Mouse (Mus musculus): Measurements from ENCODE around the gene Mrps17. TPM values are rescaled to one million over a fixed set of nuclear protein-coding genes. Genes with fewer than 3 reads are reported as not detected.

The Mrps17 gene
- total and polyA plus RNA-seq, 2 experiments from 2014 or later: 173 to 196 TPM

DNA sequence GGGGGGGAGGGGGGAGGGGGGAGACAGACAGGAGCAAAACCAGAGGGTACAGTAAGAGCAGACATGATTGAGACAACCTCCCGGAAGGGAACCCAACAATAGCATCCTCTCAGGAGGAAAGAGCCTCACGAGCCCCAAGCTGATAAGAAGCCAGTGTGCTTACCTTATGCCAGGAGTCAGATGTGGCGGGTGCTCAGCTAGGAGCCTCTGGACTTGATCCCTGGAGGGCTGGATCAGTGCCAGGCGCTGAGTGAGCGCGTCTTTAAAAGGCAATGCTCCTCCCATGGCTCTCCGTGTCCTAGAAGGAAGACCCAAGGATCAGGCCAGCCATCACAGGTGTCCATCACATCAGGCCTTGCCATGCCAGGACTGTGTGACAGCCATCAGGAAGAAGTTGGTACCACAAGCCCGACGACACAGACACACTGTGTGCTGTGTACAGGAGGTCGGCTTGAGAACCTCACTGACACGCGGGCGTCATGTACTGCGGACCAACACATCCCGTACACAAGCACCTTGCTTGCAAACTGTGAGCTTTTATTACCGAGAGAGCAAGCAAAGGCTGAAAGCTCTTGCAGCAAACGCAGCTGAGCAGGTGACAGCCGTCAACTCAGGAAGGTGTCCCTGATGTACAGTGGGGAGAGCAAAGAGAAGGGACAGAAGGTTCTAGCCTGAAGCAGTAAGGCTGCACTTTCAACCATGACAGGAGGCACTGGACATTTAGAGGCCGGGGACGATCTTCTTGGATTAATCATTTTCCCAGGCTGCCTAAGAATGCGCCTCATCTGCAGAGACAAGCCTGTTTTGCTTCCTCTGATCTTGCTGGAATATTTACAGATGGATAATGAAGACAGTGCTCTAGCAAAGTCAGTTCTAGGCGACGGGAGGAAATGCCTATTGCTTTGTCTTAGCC, 55.4 kb downstream of the Mrps17 start:
- Histone ChIP-seq H3K4me1 (ENCODE audit: control insufficient read depth, insufficient read depth) (no peaks in the 10 kb centered on the region), H3K9ac (replicated peaks; ENCODE audit: low read depth, low read length) (no peak overlapping the region), H3K4me3 (ENCODE audit: low read depth, low read length) (no peak overlapping the region), H3K9me3 (replicated peaks; ENCODE audit: control insufficient read depth, low read length) (no peaks in the 10 kb centered on the region), H3K4me2 (ENCODE audit: low read depth, low read length) (no peak overlapping the region), H3K27me3 (ENCODE audit: control insufficient read depth, insufficient read depth, low read length) (no peaks in the 10 kb centered on the region), H3K27ac (ENCODE audit: low read depth) (no peak overlapping the region), H3K36me3 (replicated peaks; ENCODE audit: control insufficient read depth, insufficient read depth, low read length) (no peaks in the 10 kb centered on the region)
- DNase-seq (ENCODE audit: low spot score) (no peak), ATAC-seq (ENCODE audit: insufficient read depth, low read depth) (no peak; the same call in 1 of the 2 replicates)
- 42% methylated on average over 23 of the region's 23 CpGs for WGBS
- TF ChIP-seq EP300 (IDR thresholded peaks at IDR 0.05; ENCODE audit: low read depth) (no peak), CTCF (IDR thresholded peaks at IDR 0.05; ENCODE audit: low read depth) (no peak)

Other genes with a start within 250 kb of the Mrps17 start
- 28.2 and 38.3 TPM in 2 replicates for gene Sfswap, start 214.3 kb upstream of the Mrps17 start, total RNA-seq (2014; rRNA removed; ENCODE audit: low replicate concordance)
- 14.4 and 15.7 TPM in 2 replicates for gene Sfswap, start 214.3 kb upstream of the Mrps17 start, polyA plus RNA-seq (2015; fragmentation: Nextera tagmentation; extraction: Ambion mirVana)
- gene Mmp17, start 131.3 kb upstream of the Mrps17 start, total RNA-seq (2014; rRNA removed; ENCODE audit: low replicate concordance): 0.43 and 2.6 TPM in 2 replicates
- gene Mmp17, start 131.3 kb upstream of the Mrps17 start, polyA plus RNA-seq (2015; fragmentation: Nextera tagmentation; extraction: Ambion mirVana): 0.41 TPM in 2 replicates
- gene Zfp11, start 45.4 kb upstream of the Mrps17 start, total RNA-seq (2014; rRNA removed; ENCODE audit: low replicate concordance): 0.95 and 1.2 TPM in 2 replicates
- gene Zfp11, start 45.4 kb upstream of the Mrps17 start, polyA plus RNA-seq (2015; fragmentation: Nextera tagmentation; extraction: Ambion mirVana): 2.3 and 3.0 TPM in 2 replicates
- not detected in 2 replicates for gene Sept14, start 7.0 kb upstream of the Mrps17 start, total RNA-seq (2014; rRNA removed; ENCODE audit: low replicate concordance)
- gene Sept14, start 7.0 kb upstream of the Mrps17 start, polyA plus RNA-seq (2015; fragmentation: Nextera tagmentation; extraction: Ambion mirVana): not detected in 2 replicates
- 563 and 624 TPM in 2 replicates for gene Nipsnap2, start 9.6 kb downstream of the Mrps17 start, total RNA-seq (2014; rRNA removed; ENCODE audit: low replicate concordance)
- gene Nipsnap2, start 9.6 kb downstream of the Mrps17 start, polyA plus RNA-seq (2015; fragmentation: Nextera tagmentation; extraction: Ambion mirVana): 720 and 738 TPM in 2 replicates
- gene Psph, start 72.0 kb downstream of the Mrps17 start, total RNA-seq (2014; rRNA removed; ENCODE audit: low replicate concordance): 21.9 and 30.1 TPM in 2 replicates
- gene Psph, start 72.0 kb downstream of the Mrps17 start, polyA plus RNA-seq (2015; fragmentation: Nextera tagmentation; extraction: Ambion mirVana): 26.2 and 26.5 TPM in 2 replicates
- gene Sumf2, start 131.5 kb downstream of the Mrps17 start, total RNA-seq (2014; rRNA removed; ENCODE audit: low replicate concordance): 14.9 and 26.2 TPM in 2 replicates
- 12.8 and 14.5 TPM in 2 replicates for gene Sumf2, start 131.5 kb downstream of the Mrps17 start, polyA plus RNA-seq (2015; fragmentation: Nextera tagmentation; extraction: Ambion mirVana)
- gene Chchd2, start 172.0 kb downstream of the Mrps17 start, total RNA-seq (2014; rRNA removed; ENCODE audit: low replicate concordance): 2,460 and 2,937 TPM in 2 replicates
- 1,505 and 1,584 TPM in 2 replicates for gene Chchd2, start 172.0 kb downstream of the Mrps17 start, polyA plus RNA-seq (2015; fragmentation: Nextera tagmentation; extraction: Ambion mirVana)
- gene Zbed5, start 180.2 kb downstream of the Mrps17 start, total RNA-seq (2014; rRNA removed; ENCODE audit: low replicate concordance): 0.27 and 1.4 TPM in 2 replicates
- 1.4 and 1.5 TPM in 2 replicates for gene Zbed5, start 180.2 kb downstream of the Mrps17 start, polyA plus RNA-seq (2015; fragmentation: Nextera tagmentation; extraction: Ambion mirVana)
- 3.1 and 9.6 TPM in 2 replicates for gene Phkg1, start 183.1 kb downstream of the Mrps17 start, total RNA-seq (2014; rRNA removed; ENCODE audit: low replicate concordance)
- gene Phkg1, start 183.1 kb downstream of the Mrps17 start, polyA plus RNA-seq (2015; fragmentation: Nextera tagmentation; extraction: Ambion mirVana): 2.5 and 3.4 TPM in 2 replicates
- gene Nupr1l, start 193.0 kb downstream of the Mrps17 start, total RNA-seq (2014; rRNA removed; ENCODE audit: low replicate concordance): 0.08 and 0.38 TPM in 2 replicates
- gene Nupr1l, start 193.0 kb downstream of the Mrps17 start, polyA plus RNA-seq (2015; fragmentation: Nextera tagmentation; extraction: Ambion mirVana): 2.7 and 3.5 TPM in 2 replicates
- 17.4 and 30.8 TPM in 2 replicates for gene Vkorc1l1, start 226.5 kb downstream of the Mrps17 start, total RNA-seq (2014; rRNA removed; ENCODE audit: low replicate concordance)
- 7.3 and 8.4 TPM in 2 replicates for gene Vkorc1l1, start 226.5 kb downstream of the Mrps17 start, polyA plus RNA-seq (2015; fragmentation: Nextera tagmentation; extraction: Ambion mirVana)